Mouse (Mus musculus) hindbrain, embryonic 14.5 days (tissue): ENCODE measurements at regions not wholly inside any gene's neighbourhood (a gene's known extent, or its start where the extent isn't known, plus 50 kb on each side); places are given as distances from the start of the nearest gene placed in this dataset.

Experiments
- ATAC-seq: fragments of 200-750 bp; cut with Nextera tagmentation; 2 replicates; pipeline ENCODE4 v1.8.0; 2017; ENCODE audit warnings: moderate number of reproducible peaks, mild to moderate bottlenecking, moderate TSS enrichment, moderate library complexity; ENCODE audit not compliant: low FRiP score
- DNase-seq: peaks from one replicate; pipeline ENCODE4 v3.0.0-alpha.2; 2015; ENCODE audit warnings: low spot score
- H3K27ac ChIP-seq: fragments of 300-500 bp; sonication (generic); 2 replicates; pipeline ENCODE4 v1.5.1; 2014; ENCODE audit warnings: mild to moderate bottlenecking, moderate library complexity
- H3K27me3 ChIP-seq: fragments of 300-500 bp; sonication (generic); 2 replicates; pipeline ENCODE4 v1.6.1; 2014; ENCODE audit warnings: mild to moderate bottlenecking, low read length, mixed read lengths; ENCODE audit not compliant: control insufficient read depth, insufficient read depth
- H3K36me3 ChIP-seq: fragments of 300-500 bp; sonication (generic); replicated peaks from 2 replicates; pipeline ENCODE4 v1.6.1; 2014; ENCODE audit not compliant: control insufficient read depth, insufficient read depth
- H3K4me1 ChIP-seq: fragments of 300-500 bp; sonication (generic); replicated peaks from 2 replicates; pipeline ENCODE4 v1.6.1; 2014; ENCODE audit warnings: antibody characterized with exemption, low read length, mixed read lengths; ENCODE audit not compliant: control insufficient read depth, insufficient read depth
- H3K4me2 ChIP-seq: fragments of 300-500 bp; sonication (generic); replicated peaks from 2 replicates; pipeline ENCODE4 v1.6.1; 2014; ENCODE audit warnings: mild to moderate bottlenecking, moderate library complexity
- H3K4me3 ChIP-seq: fragments of 300-500 bp; sonication (generic); replicated peaks from 2 replicates; pipeline ENCODE4 v1.5.1; 2014; ENCODE audit warnings: mild to moderate bottlenecking, low read length
- H3K9ac ChIP-seq: fragments of 300-500 bp; sonication (generic); 2 replicates; pipeline ENCODE4 v1.6.1; 2014
- H3K9me3 ChIP-seq: fragments of 300-500 bp; sonication (generic); 2 replicates; pipeline ENCODE4 v1.6.1; 2016; ENCODE audit warnings: low read length; ENCODE audit not compliant: control insufficient read depth
- WGBS: fragments of 180-500 bp; shearing (Covaris S2); extraction: QIAGEN DNeasy Blood & Tissue Kit; methylation state at CpG from one replicate; pipeline ENCODE4 v1.1.7; 2014; 5-methylcytosine and 5-hydroxymethylcytosine counted together

DNA sequence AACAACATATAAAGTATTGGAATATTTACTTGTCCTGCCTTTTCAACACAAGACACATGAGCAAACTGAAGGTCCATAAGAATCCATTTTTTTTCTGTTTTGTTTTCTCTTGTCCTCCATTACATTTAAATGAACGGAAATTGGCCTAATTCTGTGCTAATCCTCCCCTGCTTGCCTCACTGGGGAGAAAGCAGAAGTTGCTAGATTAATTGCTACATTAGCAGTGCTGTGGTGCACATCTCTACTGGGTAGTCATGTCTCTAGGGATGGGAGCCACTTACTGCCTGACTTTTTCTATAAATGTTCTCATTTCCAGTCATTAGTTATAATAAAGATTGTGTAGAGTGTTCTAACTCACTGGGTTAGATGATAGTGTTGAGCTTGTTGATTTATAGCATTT lies 484.0 kb upstream of the Cblb start:
- Histone ChIP-seq H3K9ac (no peak overlapping the region), H3K4me2 (no peak overlapping the region), H3K36me3 (no peaks in the 10 kb centered on the region), H3K4me3 (no peak overlapping the region), H3K9me3 (no peaks in the 10 kb centered on the region), H3K27ac (no peak overlapping the region), H3K27me3 (no peaks in the 10 kb centered on the region), H3K4me1 (no peaks in the 10 kb centered on the region)
- ATAC-seq (no peak), DNase-seq (no peak)
- WGBS: 81% methylated on average over 1 of the region's 1 CpGs

- H3K36me3 ChIP-seq: no peaks in the 10 kb centered on the region
- no peak overlapping the region for H3K4me3 ChIP-seq
- no peak for ATAC-seq
- no peaks in the 10 kb centered on the region for H3K4me1 ChIP-seq
- 91% methylated on average over 5 of the region's 5 CpGs for WGBS
- H3K27ac ChIP-seq: no peak overlapping the region
- no peak overlapping the region for H3K9ac ChIP-seq
- no peaks in the 10 kb centered on the region for H3K9me3 ChIP-seq
- no peaks in the 10 kb centered on the region for H3K27me3 ChIP-seq
- H3K4me2 ChIP-seq: no peak overlapping the region
- no peak for DNase-seq
Measured at GRCm38 (mm10) chr16:51562866-51563658, 468.0 kb upstream of the Cblb start.

DNA sequence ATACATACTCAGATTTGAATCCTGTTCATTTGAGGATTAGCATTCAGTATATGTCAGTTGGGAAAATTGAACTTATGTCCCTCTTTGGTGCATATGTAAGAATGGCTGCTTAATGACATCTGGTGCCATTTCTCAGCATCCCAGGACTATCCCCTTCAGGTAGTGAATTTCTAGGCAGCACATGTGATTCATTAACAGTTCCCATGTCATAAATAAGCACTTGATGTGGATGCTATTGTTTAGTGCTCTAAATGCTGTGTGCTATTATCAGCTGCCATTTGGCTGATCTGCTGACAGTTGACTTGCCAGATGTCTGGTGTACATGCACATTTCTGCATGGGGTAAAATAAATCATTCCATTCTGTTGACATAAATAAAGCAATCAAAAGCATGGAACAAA lies 467.0 kb upstream of the Cblb start:
- no peak for ATAC-seq
- Histone ChIP-seq H3K9ac (no peak overlapping the region), H3K4me3 (no peak overlapping the region), H3K27ac (no peak overlapping the region), H3K9me3 (no peaks in the 10 kb centered on the region), H3K4me1 (no peaks in the 10 kb centered on the region), H3K4me2 (no peak overlapping the region), H3K27me3 (no peaks in the 10 kb centered on the region), H3K36me3 (no peaks in the 10 kb centered on the region)
- DNase-seq: no peak

DNA sequence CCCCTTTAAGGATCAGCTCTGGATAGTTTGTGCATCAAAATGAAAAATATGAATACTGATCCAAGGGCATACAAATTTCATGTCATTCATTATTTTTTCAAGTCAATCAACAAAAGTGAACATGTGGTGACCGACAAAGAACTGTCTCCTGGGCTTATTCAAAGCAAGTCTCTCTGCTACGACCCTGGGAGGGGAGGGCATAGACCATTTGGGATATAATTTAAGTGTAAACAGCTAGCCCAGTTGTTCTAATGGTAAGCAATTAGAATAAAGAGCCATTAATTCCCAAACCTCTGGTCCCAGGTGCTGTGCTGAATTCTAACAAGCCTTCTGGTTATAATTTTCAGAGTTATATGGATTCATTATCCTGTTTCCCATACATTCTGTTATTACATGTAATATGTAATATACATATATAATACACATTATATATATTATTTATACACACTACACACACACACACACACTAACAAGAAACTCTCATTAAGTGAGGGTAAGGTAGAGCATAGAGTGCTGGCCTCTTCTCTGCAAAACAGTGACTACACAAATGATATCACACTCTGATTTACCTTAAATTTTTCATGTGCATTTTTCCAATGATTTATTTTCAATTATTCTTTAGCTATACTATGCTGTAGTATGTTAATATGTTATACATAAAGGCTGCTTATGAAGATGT lies 453.0 kb upstream of the Cblb start:
- whole genome bisulfite sequencing: 23% methylated on average over 2 of the region's 2 CpGs
- no peak for DNase-seq
- no peak overlapping the region for H3K4me2 ChIP-seq

DNA sequence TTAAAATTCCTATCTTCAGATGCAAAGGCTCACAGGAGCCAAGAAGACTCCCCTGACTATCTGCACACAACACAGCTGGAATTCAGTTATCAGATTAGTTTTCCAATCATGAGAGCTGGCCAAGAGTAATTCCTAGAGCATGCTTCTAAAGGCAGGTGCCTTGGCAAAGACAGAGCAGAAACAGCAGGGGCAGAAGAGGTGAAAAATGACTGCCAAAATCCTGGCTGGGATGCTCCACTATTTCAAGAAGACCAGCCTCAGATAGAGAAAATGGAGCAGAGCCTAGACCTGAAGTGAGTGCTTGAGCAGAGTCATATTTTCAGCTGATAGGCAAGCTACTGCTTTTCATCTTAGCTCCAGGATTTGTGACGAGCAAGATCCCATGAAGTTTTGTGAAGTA lies 450.5 kb upstream of the Cblb start:
- Histone ChIP-seq H3K9me3 (no peaks in the 10 kb centered on the region), H3K27ac (no peak overlapping the region), H3K9ac (no peak overlapping the region), H3K27me3 (no peaks in the 10 kb centered on the region), H3K4me1 (no peaks in the 10 kb centered on the region; the same call in 1 of the 2 replicates), H3K4me2 (no peak overlapping the region), H3K4me3 (no peak overlapping the region), H3K36me3 (no peaks in the 10 kb centered on the region)
- ATAC-seq (no peak), DNase-seq (no peak)
- 71% methylated on average over 1 of the region's 1 CpGs for WGBS

More for the DNA sequence above, 453.0 kb upstream of the Cblb start:
- H3K27me3 ChIP-seq: no peaks in the 10 kb centered on the region
- H3K4me3 ChIP-seq: no peak overlapping the region
- H3K36me3 ChIP-seq: no peaks in the 10 kb centered on the region
- ATAC-seq: no peak
- H3K9ac ChIP-seq: no peak overlapping the region
- no peaks in the 10 kb centered on the region for H3K9me3 ChIP-seq
- H3K27ac ChIP-seq: no peak overlapping the region
- no peaks in the 10 kb centered on the region; the same call in 1 of the 2 replicates for H3K4me1 ChIP-seq

- ATAC-seq (peak; percentile 71; the same call in 1 of the 2 replicates), DNase-seq (no peak)
- Histone ChIP-seq H3K4me1 (no peaks in the 10 kb centered on the region), H3K9ac (no peak overlapping the region), H3K4me2 (no peak overlapping the region), H3K27me3 (no peaks in the 10 kb centered on the region), H3K4me3 (no peak overlapping the region), H3K9me3 (no peaks in the 10 kb centered on the region), H3K36me3 (no peaks in the 10 kb centered on the region), H3K27ac (0 out of 2 replicates have a peak overlapping the region, but pooled peaks have one; percentile 27)
- 9% methylated on average over 2 of the region's 2 CpGs for WGBS
Measured at GRCm38 (mm10) chr16:51589924-51590397, 441.1 kb upstream of the Cblb start.

GRCm38 (mm10) chr16:51617579-51617978 lies 413.4 kb upstream of the Cblb start:
- no peak overlapping the region for H3K27ac ChIP-seq
- H3K4me2 ChIP-seq: no peak overlapping the region
- H3K4me1 ChIP-seq: no peaks in the 10 kb centered on the region
- no peaks in the 10 kb centered on the region for H3K36me3 ChIP-seq
- H3K9ac ChIP-seq: no peak overlapping the region
- H3K27me3 ChIP-seq: no peaks in the 10 kb centered on the region
- no peaks in the 10 kb centered on the region for H3K9me3 ChIP-seq
- ATAC-seq (no peak), DNase-seq (no peak)
- H3K4me3 ChIP-seq: no peak overlapping the region

GRCm38 (mm10) chr16:51646646-51647045 lies 384.4 kb upstream of the Cblb start:
- WGBS: 87% methylated on average over 1 of the region's 1 CpGs
- ATAC-seq (no peak), DNase-seq (no peak)
- no peaks in the 10 kb centered on the region for H3K4me1 ChIP-seq
- H3K9ac ChIP-seq: no peak overlapping the region
- H3K36me3 ChIP-seq: no peaks in the 10 kb centered on the region
- H3K4me2 ChIP-seq: no peak overlapping the region
- no peaks in the 10 kb centered on the region for H3K9me3 ChIP-seq
- H3K27me3 ChIP-seq: no peaks in the 10 kb centered on the region
- no peak overlapping the region for H3K4me3 ChIP-seq
- H3K27ac ChIP-seq: no peak overlapping the region

GRCm38 (mm10) chr16:51650100-51650499 lies 380.9 kb upstream of the Cblb start:
- no peak for DNase-seq
- ATAC-seq: no peak
- no peaks in the 10 kb centered on the region for H3K27me3 ChIP-seq
- no peaks in the 10 kb centered on the region for H3K9me3 ChIP-seq
- H3K4me1 ChIP-seq: no peaks in the 10 kb centered on the region
- no peak overlapping the region for H3K4me3 ChIP-seq
- H3K36me3 ChIP-seq: no peaks in the 10 kb centered on the region
- WGBS: 56% methylated on average over 5 of the region's 5 CpGs
- no peak overlapping the region for H3K4me2 ChIP-seq
- no peak overlapping the region for H3K27ac ChIP-seq
- no peak overlapping the region for H3K9ac ChIP-seq
